In the genomic region with DNA sequence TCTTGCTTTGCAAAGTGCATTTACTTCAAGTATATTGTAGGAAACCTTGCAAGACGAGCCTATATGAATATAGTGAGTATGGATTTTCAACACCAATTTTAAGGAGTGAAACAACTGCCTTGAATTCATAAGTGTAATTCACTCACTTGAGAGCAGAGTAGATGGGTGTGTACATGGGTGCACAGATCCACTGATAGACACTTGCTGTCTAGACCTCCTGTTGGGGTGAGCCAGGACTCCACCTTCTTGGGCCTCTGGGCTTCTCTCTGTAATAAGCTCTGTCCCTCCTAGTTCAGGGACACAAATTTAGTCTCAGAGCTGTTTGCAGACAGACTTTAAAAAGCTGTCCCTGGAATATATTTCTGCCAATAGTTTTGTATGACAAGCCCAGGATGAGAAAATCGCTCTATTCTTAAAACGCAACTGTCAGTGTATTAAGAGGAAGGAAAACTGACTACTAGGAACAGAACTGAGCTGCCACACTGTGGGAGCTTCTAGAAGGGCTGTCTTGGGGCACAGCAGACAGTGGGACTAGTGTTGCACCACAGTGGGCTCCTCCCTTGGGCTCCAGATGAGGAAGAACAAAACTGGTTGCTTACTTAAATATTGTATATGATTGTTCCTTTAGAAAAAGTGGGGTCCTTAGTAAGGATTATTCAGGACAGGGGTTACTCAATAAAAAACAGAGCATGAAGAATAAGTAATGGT, we compare ENCODE assay signal across 22 mouse cellular contexts.
DNase-seq lines count a peak whose midpoint lies in the region; ATAC-seq and TF ChIP-seq lines count a peak whose summit lies in the region.
"Had no signal": no experiment of that assay in that cellular context is flagged by ENCODE, and none has a peak within 500 bp of the region (broad histone marks: within the 10 kb centered on the region; RNA-seq: fewer than 3 reads in every experiment).

No protein-coding gene starts in this region.

- no peaks in the 10 kb centered on the region for H3K36me3 ChIP-seq in liver, postnatal 0 days (replicated peaks; ENCODE audit: insufficient read depth, low read length)
- H3K36me3 ChIP-seq in liver, embryonic 12.5 days, result no peaks in the 10 kb centered on the region
- H3K36me3 ChIP-seq: embryonic facial prominence, embryonic 12.5 days; embryonic facial prominence, embryonic 15.5 days; heart, embryonic 13.5 days had no signal

- no peak overlapping the region for H3K4me3 ChIP-seq in liver, postnatal 0 days (ENCODE audit: low read depth, low read length)
- H3K4me3 ChIP-seq in liver, embryonic 12.5 days, result no peak overlapping the region
- H3K4me3 ChIP-seq in cerebellum, adult 2 months (replicated peaks; ENCODE audit: insufficient read depth, low read depth, low read length), result no peak overlapping the region
- H3K4me3 ChIP-seq: embryonic facial prominence, embryonic 12.5 days; embryonic facial prominence, embryonic 15.5 days; heart, embryonic 13.5 days had no signal

- H3K4me2 ChIP-seq in liver, postnatal 0 days (ENCODE audit: low read depth, low read length), result no peak overlapping the region
- H3K4me2 ChIP-seq in liver, embryonic 12.5 days, result no peak overlapping the region
- H3K4me2 ChIP-seq: embryonic facial prominence, embryonic 12.5 days; embryonic facial prominence, embryonic 15.5 days; heart, embryonic 13.5 days; hindbrain, embryonic 14.5 days had no signal

- ATAC-seq in liver, postnatal 0 days, result no peak
- ATAC-seq in liver, embryonic 12.5 days, result no peak
- peak; percentile 69 for ATAC-seq in common myeloid progenitor, adult 5-6 weeks (replicated peaks; ENCODE audit: low read depth, poor library complexity, severe bottlenecking)
- ATAC-seq in megakaryocyte, adult 5-6 weeks (ENCODE audit: poor library complexity, severe bottlenecking), result peak; percentile 100
- ATAC-seq in monocyte, adult 5-6 weeks (replicated peaks; ENCODE audit: insufficient number of reproducible peaks, low FRiP score, low TSS enrichment, poor library complexity, severe bottlenecking), result peak; percentile 89
- ATAC-seq: activated CD4-positive, CD25-positive, alpha-beta regulatory T cell, adult 4 months; forebrain, embryonic 14.5 days; hindbrain, postnatal 0 days; inflammation-experienced regulatory T-cells, adult 6 months had no signal

- DNase-seq in liver, postnatal 0 days, result no peak
- DNase-seq in ovary, postnatal 10 days (ENCODE audit: low spot score), result no peak
- no peak for DNase-seq in cerebellum, adult 2 months
- DNase-seq: adrenal gland, adult 8-10 months; gastrocnemius, postnatal 10 days; gastrocnemius, postnatal 36 days; heart, adult 18-20 months; heart, postnatal 14 days; heart, postnatal 4 days had no signal

- WGBS in liver, postnatal 0 days (ENCODE audit: insufficient replicate concordance), result 66% methylated on average over 3 of the region's 3 CpGs
- 64% methylated on average over 3 of the region's 3 CpGs for WGBS in liver, embryonic 12.5 days (ENCODE audit: insufficient replicate concordance)
- 95% methylated on average over 3 of the region's 3 CpGs for WGBS in cerebellum, adult 2 months

- H3K4me1 ChIP-seq in liver, postnatal 0 days (ENCODE audit: insufficient read depth), result no peaks in the 10 kb centered on the region
- no peaks in the 10 kb centered on the region for H3K4me1 ChIP-seq in liver, embryonic 12.5 days
- 0 out of 2 replicates have a peak, but pooled peaks cover 3% of the 10 kb centered on the region for H3K4me1 ChIP-seq in cerebellum, adult 2 months (ENCODE audit: control insufficient read depth, insufficient read depth, low read length)
- H3K4me1 ChIP-seq: embryonic facial prominence, embryonic 12.5 days; embryonic facial prominence, embryonic 15.5 days had no signal

- no peak overlapping the region for H3K9ac ChIP-seq in liver, postnatal 0 days (replicated peaks)
- no peak overlapping the region for H3K9ac ChIP-seq in liver, embryonic 12.5 days
- H3K9ac ChIP-seq: embryonic facial prominence, embryonic 12.5 days; embryonic facial prominence, embryonic 15.5 days; forebrain, postnatal 0 days; heart, embryonic 13.5 days; hindbrain, embryonic 14.5 days had no signal

- H3K27me3 ChIP-seq in liver, postnatal 0 days (ENCODE audit: insufficient read depth, low read length), result no peaks in the 10 kb centered on the region
- H3K27me3 ChIP-seq in liver, embryonic 12.5 days (replicated peaks), result no peaks in the 10 kb centered on the region
- H3K27me3 ChIP-seq in cerebellum, adult 2 months (ENCODE audit: control insufficient read depth, insufficient read depth, low read length), result no peaks in the 10 kb centered on the region
- H3K27me3 ChIP-seq: embryonic facial prominence, embryonic 12.5 days; embryonic facial prominence, embryonic 15.5 days; heart, embryonic 13.5 days had no signal

- no peak overlapping the region for H3K27ac ChIP-seq in liver, postnatal 0 days (ENCODE audit: low read depth)
- no peak overlapping the region for H3K27ac ChIP-seq in liver, embryonic 12.5 days
- H3K27ac ChIP-seq in cerebellum, adult 2 months (ENCODE audit: insufficient read depth, low read length), result no peak overlapping the region
- H3K27ac ChIP-seq: embryonic facial prominence, embryonic 12.5 days; embryonic facial prominence, embryonic 15.5 days; heart, embryonic 13.5 days; hindbrain, embryonic 14.5 days; hindbrain, postnatal 0 days had no signal

- no peaks in the 10 kb centered on the region for H3K9me3 ChIP-seq in liver, postnatal 0 days (ENCODE audit: low read length)
- no peaks in the 10 kb centered on the region for H3K9me3 ChIP-seq in liver, embryonic 12.5 days (replicated peaks)
- H3K9me3 ChIP-seq: embryonic facial prominence, embryonic 12.5 days; embryonic facial prominence, embryonic 15.5 days; heart, embryonic 13.5 days had no signal

- TF ChIP-seq POLR2A in cerebellum, adult 2 months (IDR thresholded peaks at IDR 0.05; ENCODE audit: borderline replicate concordance, insufficient read depth, low read length), result no peak

- 0 out of 2 replicates have a peak, but pooled peaks have one; percentile 3 for TF ChIP-seq CTCF in liver, postnatal 0 days (IDR thresholded peaks at IDR 0.05; ENCODE audit: low read depth)
- TF ChIP-seq CTCF in cerebellum, adult 2 months (IDR thresholded peaks at IDR 0.05; ENCODE audit: borderline replicate concordance, insufficient read depth, low read depth, low read length), result no peak

- no peak for TF ChIP-seq EP300 in liver, postnatal 0 days (IDR thresholded peaks at IDR 0.05; ENCODE audit: low read depth)

Comparison
In these comparisons a context has a peak if more than half of its experiments do, and no peak if none do; other contexts are left out.
1. ATAC-seq: peak in common myeloid progenitor, adult 5-6 weeks (single experiment), megakaryocyte, adult 5-6 weeks (single experiment) and monocyte, adult 5-6 weeks (single experiment); none in liver, postnatal 0 days (single experiment) and liver, embryonic 12.5 days (single experiment).